Mouse (Mus musculus) thymus, adult 2 months (tissue): ENCODE measurements around the gene Naa60. TPM values are rescaled to one million over a fixed set of nuclear protein-coding genes. Genes with fewer than 3 reads are reported as not detected.
A peak's percentile ranks its signal among the peaks of the same experiment; 100 is the strongest.

Experiments used
- DNase-seq: peaks from one replicate; pipeline ENCODE4 v3.0.0; 2021
- H3K27ac ChIP-seq: fragments of 200-500 bp; 2 replicates; pipeline ENCODE4 v1.5.1; 2012; ENCODE audit warnings: low read length, control low read depth; ENCODE audit not compliant: control insufficient read depth, insufficient read depth
- H3K27me3 ChIP-seq: fragments of 200-500 bp; 2 replicates; pipeline ENCODE4 v1.6.1; 2012; ENCODE audit warnings: mild to moderate bottlenecking, low read length, moderate library complexity, mixed read lengths; ENCODE audit not compliant: control insufficient read depth, insufficient read depth
- H3K36me3 ChIP-seq: fragments of 200-500 bp; 2 replicates; pipeline ENCODE4 v1.6.1; 2012; ENCODE audit warnings: mild to moderate bottlenecking, low read length, moderate library complexity; ENCODE audit not compliant: control insufficient read depth, insufficient read depth
- H3K4me1 ChIP-seq: fragments of 200-500 bp; replicated peaks from 2 replicates; pipeline ENCODE4 v1.6.1; 2012; ENCODE audit warnings: low read length; ENCODE audit not compliant: control insufficient read depth, insufficient read depth
- H3K4me3 ChIP-seq: fragments of 200-500 bp; 2 replicates; pipeline ENCODE4 v1.5.1; 2012; ENCODE audit warnings: mild to moderate bottlenecking, low read length, control low read depth, moderate library complexity; ENCODE audit not compliant: control insufficient read depth, insufficient read depth
- CTCF ChIP-seq: fragments of 200-500 bp; IDR thresholded peaks from 2 replicates; pipeline ENCODE4 v1.5.1; 2012; ENCODE audit warnings: mild to moderate bottlenecking, control low read depth, low read length, moderate library complexity, borderline replicate concordance; ENCODE audit not compliant: control insufficient read depth, poor library complexity, insufficient read depth; ENCODE audit errors: extremely low read depth
- POLR2A ChIP-seq: fragments of 200-500 bp; IDR thresholded peaks from 2 replicates; pipeline ENCODE4 v1.6.1; 2012; ENCODE audit warnings: mild to moderate bottlenecking, low read length, control low read depth, moderate library complexity; ENCODE audit not compliant: control insufficient read depth, poor library complexity, insufficient read depth; ENCODE audit errors: extremely low read depth
- WGBS: fragments of 180-500 bp; shearing (Covaris S2); methylation state at CpG from one replicate; pipeline ENCODE4 v1.1.7; 2018; 5-methylcytosine and 5-hydroxymethylcytosine counted together
- polyA plus RNA-seq: library from polyadenylated mRNA; depleted of rRNA; stranded (reverse); fragments of >200 nt; gene quantifications from 2 replicates; pipeline ENCODE4 v1.2.3, GENCODE M21; 2012

Gene Naa60
- polyA plus RNA-seq, 1 experiment: 107 TPM

GRCm38 (mm10) chr16:3885065-3885670 lies 13.0 kb downstream of the Naa60 start:
- Histone ChIP-seq H3K4me1 (peaks cover 12% of the 10 kb centered on the region), H3K36me3 (no peaks in the 10 kb centered on the region), H3K4me3 (peak overlapping the region; percentile 73), H3K27ac (peak overlapping the region; percentile 5; the same call in 1 of the 2 replicates), H3K27me3 (no peaks in the 10 kb centered on the region)
- 2% methylated on average over 10 of the region's 10 CpGs for WGBS
- no peak for TF ChIP-seq POLR2A
- TF ChIP-seq CTCF: no peak
- DNase-seq: no peak

DNA sequence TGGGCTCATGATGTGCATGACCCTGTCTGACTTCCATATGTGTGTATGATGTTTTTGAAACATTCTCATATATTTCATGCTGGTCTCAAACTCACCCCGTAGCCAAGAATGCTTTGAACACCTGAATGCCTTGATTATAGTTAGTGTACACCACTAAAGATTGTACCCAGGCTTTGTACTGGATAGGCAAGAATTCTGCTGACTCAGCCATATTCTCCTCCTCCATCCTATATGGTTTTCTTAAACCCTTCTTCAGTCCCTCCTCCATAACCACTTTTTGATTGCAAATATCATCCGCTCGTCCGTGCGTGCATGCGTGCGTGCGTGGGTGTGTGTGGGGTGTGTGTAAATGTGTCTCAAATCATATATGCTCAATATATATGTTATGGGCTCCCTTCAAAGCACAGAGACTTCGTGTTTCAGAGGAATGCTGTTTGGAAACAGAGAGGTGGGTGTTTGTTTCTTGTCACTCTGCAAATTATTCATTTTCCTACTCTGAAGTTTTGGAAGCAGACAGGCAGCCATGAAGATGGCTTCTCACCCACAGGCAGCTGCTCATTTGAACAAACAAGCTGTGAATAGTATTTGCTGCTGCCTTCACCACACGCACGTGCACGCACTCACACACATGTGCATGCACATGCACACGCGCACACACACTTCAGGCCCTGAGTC lies 19.6 kb downstream of the Naa60 start:
- H3K4me3 ChIP-seq: no peak overlapping the region
- no peak overlapping the region for H3K27ac ChIP-seq
- WGBS: 96% methylated on average over 14 of the region's 14 CpGs
- H3K4me1 ChIP-seq: peaks cover 9% of the 10 kb centered on the region
- no peak for DNase-seq
- peaks cover 1% of the 10 kb centered on the region; the same call in 1 of the 2 replicates for H3K36me3 ChIP-seq
- no peak for TF ChIP-seq POLR2A
- TF ChIP-seq CTCF: no peak
- H3K27me3 ChIP-seq: no peaks in the 10 kb centered on the region

DNA sequence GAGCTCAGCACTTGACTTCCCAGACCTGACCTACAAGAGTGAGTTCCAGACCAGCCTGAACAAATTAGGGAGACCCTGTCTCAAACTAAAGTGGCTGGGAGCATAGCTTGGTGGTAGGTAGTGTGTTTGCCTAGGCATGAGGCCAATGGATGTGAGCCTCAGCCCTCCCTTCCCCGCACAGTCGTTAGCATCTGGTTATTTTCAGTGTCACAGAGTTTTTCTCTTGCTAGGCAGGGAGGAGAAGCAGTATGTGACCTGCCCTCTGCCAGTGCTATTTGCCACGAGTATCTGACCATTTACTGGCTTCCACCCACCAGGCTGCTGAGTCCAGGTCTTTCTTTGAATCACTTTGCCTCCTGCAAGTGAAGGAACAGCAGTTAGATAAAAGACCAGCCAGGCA lies 21.6 kb downstream of the Naa60 start:
- Histone ChIP-seq H3K27me3 (no peaks in the 10 kb centered on the region), H3K27ac (no peak overlapping the region), H3K36me3 (peaks cover 15% of the 10 kb centered on the region), H3K4me1 (peaks cover 5% of the 10 kb centered on the region), H3K4me3 (no peak overlapping the region)
- no peak for DNase-seq
- 73% methylated on average over 3 of the region's 3 CpGs for WGBS
- TF ChIP-seq POLR2A (no peak), CTCF (no peak)

- 21% methylated on average over 9 of the region's 9 CpGs for WGBS
- Histone ChIP-seq H3K4me3 (no peak overlapping the region), H3K4me1 (peaks cover 5% of the 10 kb centered on the region), H3K36me3 (peaks cover 28% of the 10 kb centered on the region), H3K27me3 (no peaks in the 10 kb centered on the region), H3K27ac (peak overlapping the region; percentile 73; the same call in 1 of the 2 replicates)
- peak; percentile 44 for DNase-seq
- TF ChIP-seq CTCF (no peak), POLR2A (no peak)
These were observed 23.1 kb downstream of the Naa60 start for GRCm38 (mm10) chr16:3895173-3895792.

GRCm38 (mm10) chr16:3896046-3896445 lies 23.9 kb downstream of the Naa60 start:
- H3K27me3 ChIP-seq: no peaks in the 10 kb centered on the region
- WGBS: 54% methylated on average over 6 of the region's 6 CpGs
- peaks cover 5% of the 10 kb centered on the region for H3K4me1 ChIP-seq
- H3K4me3 ChIP-seq: no peak overlapping the region
- peaks cover 36% of the 10 kb centered on the region for H3K36me3 ChIP-seq
- TF ChIP-seq CTCF (no peak), POLR2A (no peak)
- no peak overlapping the region for H3K27ac ChIP-seq
- DNase-seq: no peak

DNA sequence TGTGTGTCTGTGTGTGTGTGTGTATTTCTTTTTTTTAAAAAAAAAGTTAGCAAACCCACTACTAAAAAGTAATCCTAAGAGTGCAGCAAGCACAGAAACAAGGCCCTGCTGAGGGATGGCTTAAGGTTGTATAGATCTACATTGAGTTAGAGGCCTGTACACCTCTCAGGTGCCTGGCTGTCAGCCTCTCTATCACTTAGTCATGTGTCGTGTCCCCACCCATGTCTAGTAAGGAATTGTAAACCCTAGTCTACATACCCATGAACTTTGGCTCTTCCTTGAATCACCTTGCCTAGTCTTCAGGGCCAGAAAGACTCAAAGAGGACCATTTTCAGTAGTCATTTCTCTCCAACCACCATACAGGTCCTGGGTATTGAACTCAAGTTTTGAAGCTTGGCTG lies 24.4 kb downstream of the Naa60 start:
- Histone ChIP-seq H3K4me1 (peaks cover 5% of the 10 kb centered on the region), H3K36me3 (peaks cover 40% of the 10 kb centered on the region), H3K27ac (no peak overlapping the region), H3K4me3 (no peak overlapping the region), H3K27me3 (no peaks in the 10 kb centered on the region)
- WGBS: 94% methylated on average over 1 of the region's 1 CpGs
- TF ChIP-seq POLR2A (no peak), CTCF (no peak)
- no peak for DNase-seq
